Mouse (Mus musculus) hematopoietic multipotent progenitor cell, adult 10-12 weeks (in vitro differentiated cells): Measurements from ENCODE around the gene Slc22a21. TPM values are rescaled to one million over a fixed set of nuclear protein-coding genes. Genes with fewer than 3 reads are reported as not detected.

Experiments
- polyA plus RNA-seq: library from polyadenylated mRNA; stranded (reverse); fragments of >175 nt; gene quantifications from 2 replicates; pipeline ENCODE4 v1.2.3, GENCODE M21; 2012; ENCODE audit warnings: low replicate concordance

The Slc22a21 gene
- 1.7 TPM in 2 replicates for polyA plus RNA-seq

GRCm38 (mm10) chr11:53979788-53980621 lies at the start of gene Slc22a21:
Slc22a21 (minus strand) TSS chr11:53980332.

GRCm38 (mm10) chr11:54028044-54028951 lies 48.2 kb upstream of the Slc22a21 start, which contains the start of gene Slc22a4:
Slc22a4 (minus strand) TSS chr11:54028090.

Other genes starting within 250 kb of the Slc22a21 start
- 22.9 and 42.6 TPM in 2 replicates for gene Irf1, start 210.3 kb downstream of the Slc22a21 start, polyA plus RNA-seq
- gene Gm17334, start 207.1 kb downstream of the Slc22a21 start, polyA plus RNA-seq = not detected in 2 replicates
- 5.2 and 10.3 TPM in 2 replicates for gene Gm12216, start 121.1 kb downstream of the Slc22a21 start, polyA plus RNA-seq
- 6.6 and 13.3 TPM in 2 replicates for gene Slc22a5, start 88.7 kb downstream of the Slc22a21 start, polyA plus RNA-seq
- 2.5 and 6.1 TPM in 2 replicates for gene Slc22a4, start 47.8 kb upstream of the Slc22a21 start, polyA plus RNA-seq
- 17.4 and 24.0 TPM in 2 replicates for gene Pdlim4, start 88.7 kb upstream of the Slc22a21 start, polyA plus RNA-seq
- 0.14 and 0.29 TPM in 2 replicates for gene P4ha2, start 119.8 kb upstream of the Slc22a21 start, polyA plus RNA-seq